Mouse (Mus musculus) heart, adult 2 months (tissue): ENCODE measurements at regions not wholly inside any gene's neighbourhood (a gene's known extent, or its start where the extent isn't known, plus 50 kb on each side); places are given as distances from the start of the nearest gene placed in this dataset.

ENCODE experiments used
- DNase-seq, 2 experiments: peaks; one replicate each; pipeline ENCODE4 v3.0.0; 2021
- H3K27ac ChIP-seq: fragments of 200-600 bp; 2 replicates; pipeline ENCODE4 v1.8.1; 2022
- H3K27me3 ChIP-seq: fragments of 200-500 bp; 2 replicates; pipeline ENCODE4 v1.6.1; 2012; ENCODE audit warnings: mild to moderate bottlenecking, low read length, inconsistent platforms, mixed read lengths; ENCODE audit not compliant: control insufficient read depth, insufficient read depth
- H3K36me3 ChIP-seq: fragments of 200-500 bp; 2 replicates; pipeline ENCODE4 v1.6.1; 2012; ENCODE audit warnings: low read length, inconsistent platforms; ENCODE audit not compliant: control insufficient read depth, insufficient read depth
- H3K4me1 ChIP-seq: fragments of 200-500 bp; 2 replicates; pipeline ENCODE4 v1.6.1; 2011; ENCODE audit warnings: low read length; ENCODE audit not compliant: control insufficient read depth, insufficient read depth
- H3K4me3 ChIP-seq: fragments of 200-600 bp; 2 replicates; pipeline ENCODE4 v1.8.1; 2022
- H3K79me2 ChIP-seq: fragments of 200-500 bp; replicated peaks from 2 replicates; pipeline ENCODE4 v1.6.1; 2012; ENCODE audit warnings: mild to moderate bottlenecking, inconsistent platforms, low read length, moderate library complexity, mixed read lengths; ENCODE audit not compliant: control insufficient read depth, insufficient read depth
- H3K9ac ChIP-seq: fragments of 200-500 bp; 2 replicates; pipeline ENCODE4 v1.6.1; 2012; ENCODE audit warnings: low read depth, mild to moderate bottlenecking, control low read depth, inconsistent platforms, low read length, mixed read lengths
- CTCF ChIP-seq: fragments of 200-600 bp; IDR thresholded peaks from 2 replicates; pipeline ENCODE4 v1.8.1; 2022; ENCODE audit warnings: antibody characterized with exemption, mild to moderate bottlenecking, moderate library complexity
- EP300 ChIP-seq: fragments of 200-500 bp; IDR thresholded peaks from 2 replicates; pipeline ENCODE4 v1.6.1; 2011; ENCODE audit warnings: low read depth, low read length, control low read depth; ENCODE audit not compliant: insufficient read depth
- POLR2A ChIP-seq: fragments of 200-500 bp; IDR thresholded peaks from 2 replicates; pipeline ENCODE4 v1.6.1; 2011; ENCODE audit warnings: mild to moderate bottlenecking, low read depth, low read length, control low read depth; ENCODE audit not compliant: insufficient read depth
- WGBS: fragments of 180-500 bp; shearing (Covaris S2); methylation state at CpG from one replicate; pipeline ENCODE4 v1.1.7; 2018; 5-methylcytosine and 5-hydroxymethylcytosine counted together
- intact Hi-C: fragments of 180-260 bp; cut with DNase I; formaldehyde crosslinking; loops from one replicate; pipeline ENCODE4 v1.15.1; 2025

DNA sequence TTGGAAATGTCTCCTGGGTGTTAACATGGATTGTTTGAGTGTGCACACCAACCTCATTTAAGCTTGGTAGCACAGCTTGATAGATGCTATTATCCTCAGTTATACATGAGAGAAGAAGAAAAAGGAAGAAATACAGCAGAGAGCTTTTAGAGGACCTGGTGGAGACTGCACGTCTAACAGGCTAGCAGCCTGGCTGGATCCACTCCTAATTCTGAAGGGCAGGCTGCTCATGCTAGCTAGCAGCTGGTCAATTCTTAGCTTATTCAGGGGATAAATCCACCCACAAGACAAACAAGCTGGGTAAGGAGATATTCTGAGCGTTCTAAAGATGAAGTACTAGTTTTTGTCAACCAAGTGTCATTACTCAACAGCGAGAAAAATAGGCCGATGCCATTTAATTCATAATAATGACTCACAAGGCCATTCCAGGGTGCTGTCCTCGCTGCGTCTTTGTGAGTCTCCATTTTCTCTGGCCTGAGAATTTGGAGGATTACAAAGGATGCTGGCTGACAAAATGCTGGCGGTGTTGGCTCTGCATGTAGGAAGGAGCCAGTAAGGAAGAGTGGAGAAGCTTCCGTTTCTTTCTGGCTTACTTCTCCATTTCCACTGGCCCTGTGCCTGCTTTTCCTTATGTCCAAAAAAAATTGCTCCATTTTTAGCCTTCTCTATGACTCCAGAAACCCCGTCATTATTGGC is 94.7 kb upstream of the Prox1 start:
- peak in 1 of 2 experiments; percentile 13 for DNase-seq
- no peaks in the 10 kb centered on the region for H3K36me3 ChIP-seq
- H3K27me3 ChIP-seq: no peaks in the 10 kb centered on the region
- H3K9ac ChIP-seq: no peak overlapping the region
- intact Hi-C loops: no loop called here
- WGBS: 65% methylated on average over 9 of the region's 9 CpGs
- H3K4me1 ChIP-seq: no peaks in the 10 kb centered on the region
- H3K4me3 ChIP-seq: no peak overlapping the region
- H3K27ac ChIP-seq: no peak overlapping the region
- H3K79me2 ChIP-seq: no peaks in the 10 kb centered on the region
- no peak for TF ChIP-seq CTCF
- no peak for TF ChIP-seq POLR2A
- no peak for TF ChIP-seq EP300

DNA sequence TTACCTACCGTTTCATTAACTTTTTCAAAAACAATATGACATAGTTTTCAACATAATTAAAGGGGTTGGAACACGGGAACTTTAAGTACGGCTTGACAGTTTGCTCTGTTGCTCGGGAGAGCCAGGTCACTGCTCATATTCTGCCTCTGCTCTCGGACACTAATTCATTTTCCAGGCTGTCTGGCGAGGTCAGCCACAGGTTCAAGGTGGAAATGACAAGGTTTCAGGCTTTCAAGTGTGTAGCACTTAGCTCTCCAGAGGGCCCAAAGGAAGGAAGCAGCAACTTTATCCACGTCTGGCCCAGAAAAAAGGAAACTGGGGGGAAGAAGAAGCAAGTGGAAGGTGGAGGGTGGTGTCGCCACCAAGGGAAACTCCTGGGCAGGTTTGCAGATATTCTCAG is 94.0 kb upstream of the Prox1 start:
- H3K9ac ChIP-seq: no peak overlapping the region
- H3K27ac ChIP-seq: no peak overlapping the region
- 47% methylated on average over 8 of the region's 8 CpGs for WGBS
- no peak overlapping the region for H3K4me3 ChIP-seq
- intact Hi-C loops: no loop called here
- H3K4me1 ChIP-seq: no peaks in the 10 kb centered on the region
- no peaks in the 10 kb centered on the region for H3K27me3 ChIP-seq
- no peaks in the 10 kb centered on the region for H3K79me2 ChIP-seq
- TF ChIP-seq CTCF (no peak), POLR2A (no peak), EP300 (no peak)
- H3K36me3 ChIP-seq: no peaks in the 10 kb centered on the region
- no peak for DNase-seq

DNA sequence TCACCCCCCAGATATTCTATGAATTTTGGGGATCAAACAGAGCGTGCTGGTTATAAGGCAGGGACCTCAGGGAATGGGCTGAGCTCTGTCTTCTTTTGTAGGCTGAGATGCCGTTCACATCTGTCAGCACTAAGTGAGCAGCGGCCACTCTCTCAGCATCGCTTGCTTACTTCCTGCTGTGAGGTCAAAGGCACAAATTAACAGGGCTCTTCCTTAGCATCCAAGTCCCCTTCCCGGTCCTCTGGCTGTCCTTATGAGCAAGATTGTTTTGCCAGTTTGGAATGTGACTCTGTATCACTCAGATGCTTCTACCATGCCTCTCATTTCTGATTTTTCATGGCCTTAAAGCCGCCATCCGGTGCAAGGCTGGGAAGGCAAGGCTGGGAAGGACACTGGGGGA is 93.1 kb upstream of the Prox1 start:
- Histone ChIP-seq H3K79me2 (no peaks in the 10 kb centered on the region), H3K9ac (no peak overlapping the region), H3K4me1 (no peaks in the 10 kb centered on the region), H3K36me3 (no peaks in the 10 kb centered on the region), H3K4me3 (no peak overlapping the region), H3K27me3 (no peaks in the 10 kb centered on the region), H3K27ac (no peak overlapping the region)
- no peak for TF ChIP-seq POLR2A
- TF ChIP-seq EP300: no peak
- no peak for TF ChIP-seq CTCF
- 69% methylated on average over 7 of the region's 7 CpGs for WGBS
- no peak for DNase-seq
- intact Hi-C loops: no loop called here

DNA sequence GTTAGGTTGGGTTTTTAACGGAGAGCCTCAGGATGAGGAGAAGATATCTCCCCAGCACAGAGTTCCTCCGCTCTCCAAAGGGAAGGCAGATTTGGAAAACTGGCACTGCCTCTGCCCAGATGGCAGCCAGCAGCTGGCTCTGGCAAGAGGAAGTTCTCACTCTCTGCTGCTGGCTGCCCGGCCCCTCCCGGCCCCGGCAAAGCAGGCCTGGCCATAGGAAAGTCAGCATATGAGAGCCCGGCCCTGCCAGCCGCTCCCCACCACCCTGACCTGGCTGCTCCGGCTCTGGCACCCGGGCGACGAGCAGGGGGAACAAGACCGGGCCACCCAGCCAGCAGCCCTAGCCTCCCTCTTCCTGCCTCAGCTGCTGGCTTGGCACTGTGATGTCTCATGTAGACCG is 89.1 kb upstream of the Prox1 start:
- Histone ChIP-seq H3K27ac (no peak overlapping the region), H3K79me2 (no peaks in the 10 kb centered on the region), H3K9ac (no peak overlapping the region), H3K36me3 (no peaks in the 10 kb centered on the region), H3K4me3 (no peak overlapping the region), H3K27me3 (no peaks in the 10 kb centered on the region), H3K4me1 (no peaks in the 10 kb centered on the region)
- 72% methylated on average over 13 of the region's 13 CpGs for WGBS
- no peak for TF ChIP-seq POLR2A
- no peak for TF ChIP-seq CTCF
- no peak for TF ChIP-seq EP300
- DNase-seq: peak; percentile 27 to 30
- intact Hi-C loops: no loop called here

DNA sequence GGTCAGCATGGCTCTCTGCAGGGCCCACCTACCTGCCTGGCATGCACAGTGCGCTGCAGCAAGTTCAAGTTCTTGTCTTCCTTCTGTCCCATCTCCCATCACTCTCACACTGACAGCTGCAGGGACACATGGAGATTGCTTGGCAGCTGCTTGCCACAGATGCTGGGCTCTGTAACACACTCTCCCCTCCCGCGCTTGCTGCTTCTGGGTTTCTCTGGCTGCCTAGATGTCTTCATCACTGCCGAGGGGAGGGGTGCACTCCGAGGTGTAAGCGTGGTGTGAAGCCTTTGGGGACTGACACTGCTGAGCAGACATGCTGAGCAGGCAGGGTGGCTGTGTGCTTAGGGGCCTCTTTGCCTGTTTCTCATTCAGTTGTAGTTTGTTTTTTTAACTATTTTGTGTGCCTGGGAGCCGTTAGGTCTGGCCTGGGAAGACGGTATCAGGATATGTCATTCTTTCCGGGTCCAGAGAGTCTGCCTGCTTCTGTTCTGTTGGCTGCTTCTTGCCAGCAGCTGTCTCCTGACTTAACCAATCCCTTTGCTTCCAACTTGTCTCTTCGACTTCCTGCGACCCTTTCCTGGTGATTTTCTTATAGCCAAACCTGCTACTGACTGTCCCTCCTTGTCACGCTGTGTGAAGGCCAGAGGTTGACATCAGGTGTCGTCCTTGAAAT is 80.2 kb upstream of the Prox1 start:
- intact Hi-C loops: no loop called here
- no peaks in the 10 kb centered on the region for H3K36me3 ChIP-seq
- H3K27me3 ChIP-seq: no peaks in the 10 kb centered on the region
- WGBS: 34% methylated on average over 13 of the region's 13 CpGs
- H3K9ac ChIP-seq: no peak overlapping the region
- H3K4me3 ChIP-seq: no peak overlapping the region
- TF ChIP-seq POLR2A: no peak
- TF ChIP-seq CTCF: no peak
- no peak for TF ChIP-seq EP300
- no peaks in the 10 kb centered on the region for H3K4me1 ChIP-seq
- H3K27ac ChIP-seq: no peak overlapping the region
- no peak for DNase-seq
- no peaks in the 10 kb centered on the region for H3K79me2 ChIP-seq

DNA sequence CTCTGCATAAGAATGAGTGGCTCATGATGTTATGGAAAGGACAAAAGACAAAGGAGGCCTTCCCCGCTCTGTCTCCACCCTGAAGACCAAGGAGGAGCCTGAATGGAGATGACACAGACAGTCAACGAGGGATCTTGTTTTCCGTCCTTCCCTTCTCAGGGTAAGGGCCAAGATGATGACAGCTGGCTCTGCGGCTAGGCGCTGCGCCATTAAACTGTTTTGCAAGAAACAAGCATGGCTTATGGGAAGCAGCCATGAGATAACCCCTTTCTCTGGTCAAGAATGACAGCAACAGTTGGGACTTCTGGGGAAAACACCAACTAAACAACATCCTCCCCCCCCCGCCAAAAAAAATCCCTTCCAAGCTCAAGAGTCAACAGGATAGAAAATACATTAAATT is 72.0 kb upstream of the Prox1 start:
- H3K9ac ChIP-seq: no peak overlapping the region
- no peak for TF ChIP-seq EP300
- peak; percentile 18 to 46 for DNase-seq
- H3K79me2 ChIP-seq: no peaks in the 10 kb centered on the region
- H3K4me1 ChIP-seq: no peaks in the 10 kb centered on the region
- H3K4me3 ChIP-seq: no peak overlapping the region
- WGBS: 73% methylated on average over 7 of the region's 7 CpGs
- no peaks in the 10 kb centered on the region for H3K27me3 ChIP-seq
- H3K27ac ChIP-seq: no peak overlapping the region
- intact Hi-C loops: no loop called here
- H3K36me3 ChIP-seq: no peaks in the 10 kb centered on the region
